Mouse (Mus musculus): ENCODE data around the gene Trex1. TPM values are rescaled to one million over a fixed set of nuclear protein-coding genes. Genes with fewer than 3 reads are reported as not detected.

Trex1 gene
- polyA plus RNA-seq, 2 experiments: 5.0 to 12.0 TPM

DNA sequence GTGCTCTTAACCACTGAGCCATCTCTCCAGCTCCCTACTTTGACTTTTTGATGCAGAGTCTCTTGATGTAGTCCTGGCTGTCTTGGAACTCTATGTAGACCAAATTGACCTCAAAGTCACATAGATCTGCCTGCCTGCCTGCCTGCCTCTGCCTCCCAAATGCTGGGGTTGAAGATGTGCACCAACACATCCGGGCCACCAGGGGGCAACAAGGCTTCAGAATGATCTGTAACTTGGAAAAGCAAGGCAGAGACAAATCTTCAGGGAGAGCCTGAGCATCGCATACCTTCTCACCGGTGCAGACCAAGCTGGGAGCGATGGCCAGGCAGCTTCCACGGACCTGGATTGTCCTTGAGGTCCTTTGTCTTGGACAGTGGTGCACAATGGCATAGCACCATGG lies 13.2 kb downstream of the Trex1 start:
- H3K9me3 ChIP-seq (ENCODE audit: control insufficient read depth, low read length): no peaks in the 10 kb centered on the region
- H3K9ac ChIP-seq (replicated peaks): no peak overlapping the region
- DNase-seq (ENCODE audit: low read depth in 3 of 3, low spot score in 3 of 3): peak; percentile 30 to 46 (median 37)
- no peak overlapping the region for H3K4me3 ChIP-seq (ENCODE audit: insufficient read depth in 1 of 2, low read depth in 2 of 2, low read length in 2 of 2)
- no peak overlapping the region for H3K4me2 ChIP-seq (ENCODE audit: low read depth)
- no peak for ATAC-seq (ENCODE audit: insufficient read depth)
- H3K4me1 ChIP-seq (replicated peaks; ENCODE audit: control insufficient read depth in 2 of 2, insufficient read depth in 2 of 2, low read length in 1 of 2): no peaks in the 10 kb centered on the region
- H3K27ac ChIP-seq: no peak overlapping the region
- H3K27me3 ChIP-seq (ENCODE audit: control insufficient read depth, insufficient read depth, low read length): no peaks in the 10 kb centered on the region
- 31% methylated on average over 5 of the region's 5 CpGs for WGBS (ENCODE audit: insufficient replicate concordance)
- TF ChIP-seq CTCF (IDR thresholded peaks at IDR 0.05; ENCODE audit: low read depth): peak; percentile 94
- no peak for TF ChIP-seq EP300 (IDR thresholded peaks at IDR 0.05; ENCODE audit: low read depth)
- H3K36me3 ChIP-seq (replicated peaks; ENCODE audit: control insufficient read depth, insufficient read depth, low read depth): no peaks in the 10 kb centered on the region

DNA sequence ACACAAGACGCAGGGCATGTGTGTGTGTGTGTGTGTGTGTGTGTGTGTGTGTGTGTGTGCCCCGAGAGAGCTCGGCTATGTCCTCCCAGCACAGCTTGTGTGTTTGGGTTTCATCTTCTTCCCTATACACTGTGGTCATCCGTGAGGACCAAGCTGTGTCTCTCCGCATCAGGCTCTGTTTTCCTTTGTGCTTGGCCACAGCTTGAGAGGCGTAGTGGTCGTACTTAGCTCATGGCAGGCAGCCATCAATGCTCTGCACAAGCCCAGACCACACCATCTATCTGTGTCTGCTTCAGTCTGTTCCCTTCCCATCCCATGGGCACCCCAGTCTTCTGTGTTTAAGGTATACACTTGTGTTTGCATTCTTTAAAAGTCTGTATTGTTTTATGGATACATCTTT lies 18.2 kb downstream of the Trex1 start:
- Histone ChIP-seq H3K4me3 (ENCODE audit: insufficient read depth in 1 of 2, low read depth in 2 of 2, low read length in 2 of 2) (no peak overlapping the region), H3K9me3 (ENCODE audit: control insufficient read depth, low read length) (no peaks in the 10 kb centered on the region), H3K9ac (replicated peaks) (no peak overlapping the region), H3K4me1 (replicated peaks; ENCODE audit: control insufficient read depth in 2 of 2, insufficient read depth in 2 of 2, low read length in 1 of 2) (peaks cover 2% of the 10 kb centered on the region in 2 experiments; a peak in 1 of 4 replicates), H3K27me3 (ENCODE audit: control insufficient read depth, insufficient read depth, low read length) (peaks cover 2% of the 10 kb centered on the region; the same call in 1 of the 2 replicates), H3K36me3 (replicated peaks; ENCODE audit: control insufficient read depth, insufficient read depth, low read depth) (no peaks in the 10 kb centered on the region), H3K27ac (no peak overlapping the region), H3K4me2 (ENCODE audit: low read depth) (no peak overlapping the region)
- ATAC-seq (ENCODE audit: insufficient read depth): no peak
- no peak for DNase-seq (ENCODE audit: low read depth in 3 of 3, low spot score in 3 of 3)
- TF ChIP-seq CTCF (IDR thresholded peaks at IDR 0.05; ENCODE audit: low read depth) (no peak), EP300 (IDR thresholded peaks at IDR 0.05; ENCODE audit: low read depth) (no peak)
- WGBS (ENCODE audit: insufficient replicate concordance): 68% methylated on average over 7 of the region's 7 CpGs

- Histone ChIP-seq H3K27me3 (ENCODE audit: control insufficient read depth, insufficient read depth, low read length) (peaks cover 2% of the 10 kb centered on the region; the same call in 1 of the 2 replicates), H3K4me1 (replicated peaks; ENCODE audit: control insufficient read depth in 2 of 2, insufficient read depth in 2 of 2, low read length in 1 of 2) (peaks cover 2% of the 10 kb centered on the region in 2 experiments; a peak in 1 of 4 replicates), H3K4me3 (ENCODE audit: insufficient read depth in 1 of 2, low read depth in 2 of 2, low read length in 2 of 2) (no peak overlapping the region), H3K4me2 (ENCODE audit: low read depth) (no peak overlapping the region), H3K27ac (no peak overlapping the region), H3K9me3 (ENCODE audit: control insufficient read depth, low read length) (no peaks in the 10 kb centered on the region), H3K36me3 (replicated peaks; ENCODE audit: control insufficient read depth, insufficient read depth, low read depth) (no peaks in the 10 kb centered on the region), H3K9ac (replicated peaks) (no peak overlapping the region)
- ATAC-seq (ENCODE audit: insufficient read depth) (no peak), DNase-seq (ENCODE audit: low read depth in 3 of 3, low spot score in 3 of 3) (no peak)
- 46% methylated on average over 6 of the region's 6 CpGs for WGBS (ENCODE audit: insufficient replicate concordance)
- TF ChIP-seq EP300 (IDR thresholded peaks at IDR 0.05; ENCODE audit: low read depth) (no peak), CTCF (IDR thresholded peaks at IDR 0.05; ENCODE audit: low read depth) (no peak)
Observed at GRCm38 (mm10) chr9:109040906-109041305, 18.6 kb downstream of the Trex1 start.

DNA sequence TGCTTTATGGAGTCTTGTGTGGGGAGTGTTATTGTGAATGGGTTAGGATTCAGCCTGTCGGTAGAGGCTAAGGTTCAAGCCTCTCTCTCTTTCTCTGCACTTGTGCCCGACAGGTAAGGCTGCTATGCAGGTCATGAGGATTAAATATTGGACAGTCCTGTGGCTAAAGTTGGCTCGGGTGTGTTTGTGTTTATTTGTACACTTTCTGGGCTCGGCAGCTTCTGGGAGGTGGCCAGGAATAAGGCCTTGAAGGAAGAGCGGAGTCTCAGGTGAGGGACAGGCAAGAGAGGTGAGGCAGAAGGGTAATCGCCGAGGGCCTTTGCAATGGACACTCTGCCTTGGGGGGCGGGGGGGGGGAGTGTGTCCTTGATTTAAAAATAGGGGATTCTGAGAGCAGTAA lies 19.3 kb downstream of the Trex1 start:
- DNase-seq (ENCODE audit: low read depth in 3 of 3, low spot score in 3 of 3) (no peak), ATAC-seq (ENCODE audit: insufficient read depth) (no peak)
- Histone ChIP-seq H3K4me1 (replicated peaks; ENCODE audit: control insufficient read depth in 2 of 2, insufficient read depth in 2 of 2, low read length in 1 of 2) (peaks cover 2% of the 10 kb centered on the region in 2 experiments; a peak in 1 of 4 replicates), H3K9ac (replicated peaks) (no peak overlapping the region), H3K36me3 (replicated peaks; ENCODE audit: control insufficient read depth, insufficient read depth, low read depth) (no peaks in the 10 kb centered on the region), H3K4me3 (ENCODE audit: insufficient read depth in 1 of 2, low read depth in 2 of 2, low read length in 2 of 2) (no peak overlapping the region), H3K27me3 (ENCODE audit: control insufficient read depth, insufficient read depth, low read length) (peaks cover 2% of the 10 kb centered on the region; the same call in 1 of the 2 replicates), H3K9me3 (ENCODE audit: control insufficient read depth, low read length) (no peaks in the 10 kb centered on the region), H3K4me2 (ENCODE audit: low read depth) (no peak overlapping the region), H3K27ac (no peak overlapping the region)
- whole genome bisulfite sequencing (ENCODE audit: insufficient replicate concordance): 69% methylated on average over 8 of the region's 8 CpGs
- TF ChIP-seq CTCF (IDR thresholded peaks at IDR 0.05; ENCODE audit: low read depth): no peak
- no peak for TF ChIP-seq EP300 (IDR thresholded peaks at IDR 0.05; ENCODE audit: low read depth)

DNA sequence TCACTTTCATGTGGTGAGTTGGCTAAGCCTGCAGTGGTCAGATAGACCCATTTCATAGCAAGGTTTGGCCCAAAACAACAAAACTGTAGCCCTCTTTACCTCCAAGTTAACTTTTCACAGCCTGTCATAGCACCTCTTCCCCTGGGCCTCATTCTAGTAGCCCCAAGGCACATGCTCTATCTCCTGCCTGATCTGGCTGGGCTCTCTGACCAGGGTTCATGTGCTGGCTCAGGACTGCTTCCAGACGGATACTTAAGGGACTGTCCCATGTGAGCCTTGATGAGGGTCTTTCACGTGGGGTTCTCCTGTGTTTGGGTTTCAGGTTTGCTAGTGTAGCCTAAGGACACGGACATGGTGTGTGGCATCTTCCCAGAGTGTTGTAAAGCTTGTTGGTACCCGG lies 19.9 kb downstream of the Trex1 start:
- peaks cover 2% of the 10 kb centered on the region in 2 experiments; a peak in 1 of 4 replicates for H3K4me1 ChIP-seq (replicated peaks; ENCODE audit: control insufficient read depth in 2 of 2, insufficient read depth in 2 of 2, low read length in 1 of 2)
- 62% methylated on average over 4 of the region's 4 CpGs for WGBS (ENCODE audit: insufficient replicate concordance)
- H3K9ac ChIP-seq (replicated peaks): no peak overlapping the region
- H3K36me3 ChIP-seq (replicated peaks; ENCODE audit: control insufficient read depth, insufficient read depth, low read depth): no peaks in the 10 kb centered on the region
- ATAC-seq (ENCODE audit: insufficient read depth) (no peak), DNase-seq (ENCODE audit: low read depth in 3 of 3, low spot score in 3 of 3) (no peak)
- TF ChIP-seq EP300 (IDR thresholded peaks at IDR 0.05; ENCODE audit: low read depth) (no peak), CTCF (IDR thresholded peaks at IDR 0.05; ENCODE audit: low read depth) (no peak)
- H3K27ac ChIP-seq: no peak overlapping the region
- no peaks in the 10 kb centered on the region for H3K9me3 ChIP-seq (ENCODE audit: control insufficient read depth, low read length)
- H3K27me3 ChIP-seq (ENCODE audit: control insufficient read depth, insufficient read depth, low read length): peaks cover 2% of the 10 kb centered on the region; the same call in 1 of the 2 replicates
- no peak overlapping the region for H3K4me3 ChIP-seq (ENCODE audit: insufficient read depth in 1 of 2, low read depth in 2 of 2, low read length in 2 of 2)
- no peak overlapping the region for H3K4me2 ChIP-seq (ENCODE audit: low read depth)
